Mouse (Mus musculus) megakaryocyte, embryonic 14.5 days (primary cell): ENCODE results near the gene Cpsf6. TPM values are rescaled to one million over a fixed set of nuclear protein-coding genes. Genes with fewer than 3 reads are reported as not detected.

Experiments used
- H3K27me3 ChIP-seq: replicated peaks from 2 replicates; pipeline ENCODE3; 2012; ENCODE audit warnings: inconsistent platforms
- H3K36me3 ChIP-seq: replicated peaks from 2 replicates; pipeline ENCODE3; 2012; ENCODE audit warnings: low read length, inconsistent platforms, mixed read lengths
- H3K4me1 ChIP-seq: 2 replicates; pipeline ENCODE4 v1.6.1; 2012; ENCODE audit warnings: inconsistent platforms
- H3K4me3 ChIP-seq: replicated peaks from 2 replicates; pipeline ENCODE3; 2012; ENCODE audit warnings: moderate library complexity, mild to moderate bottlenecking, inconsistent platforms
- H3K9me3 ChIP-seq: 2 replicates; pipeline ENCODE4 v1.6.1; 2012; ENCODE audit warnings: inconsistent platforms
- FLI1 ChIP-seq: IDR thresholded peaks from 2 replicates; pipeline ENCODE4 v1.6.1; 2012; ENCODE audit warnings: low read length, inconsistent platforms, mixed read lengths
- GATA1 ChIP-seq: IDR thresholded peaks from 3 replicates; pipeline ENCODE4 v1.6.1; 2012; ENCODE audit warnings: mixed read lengths, low read length, inconsistent platforms, borderline replicate concordance
- polyA plus RNA-seq: library from polyadenylated mRNA; stranded (reverse); fragments of >175 nt; gene quantifications from 2 replicates; pipeline ENCODE4 v1.2.3, GENCODE M21; 2012; ENCODE audit warnings: low replicate concordance; ENCODE audit not compliant: insufficient read depth

Cpsf6 gene
- polyA plus RNA-seq, 1 experiment, result 77.6 TPM

DNA sequence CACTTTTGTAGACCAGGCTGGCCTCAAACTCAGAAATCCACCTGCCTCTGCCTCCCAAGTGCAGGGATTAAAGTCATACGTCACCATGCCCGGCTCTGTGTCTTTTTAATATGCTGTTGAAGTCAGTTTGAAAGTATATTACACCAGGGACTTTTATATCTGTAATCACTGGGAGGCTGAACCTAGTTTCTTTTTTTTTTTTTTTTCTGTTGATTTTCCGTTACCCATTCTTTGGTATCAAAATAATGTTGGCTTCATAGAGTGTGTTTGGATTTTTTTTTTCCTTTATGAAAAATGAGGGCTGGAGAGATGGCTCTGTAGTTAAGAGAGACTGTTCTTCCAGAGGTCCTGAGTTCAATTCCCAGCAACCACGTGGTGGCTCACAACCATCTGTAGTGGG, 5.6 kb upstream of the Cpsf6 start:
- H3K36me3 ChIP-seq, result no peaks in the 10 kb centered on the region
- H3K4me3 ChIP-seq, result no peak overlapping the region
- H3K4me1 ChIP-seq, result peaks cover 3% of the 10 kb centered on the region; the same call in 1 of the 2 replicates
- no peaks in the 10 kb centered on the region for H3K9me3 ChIP-seq
- no peaks in the 10 kb centered on the region for H3K27me3 ChIP-seq
- no peak for TF ChIP-seq FLI1
- TF ChIP-seq GATA1, result no peak

- Histone ChIP-seq H3K9me3 (no peaks in the 10 kb centered on the region), H3K27me3 (no peaks in the 10 kb centered on the region), H3K4me1 (peaks cover 3% of the 10 kb centered on the region; the same call in 1 of the 2 replicates), H3K36me3 (no peaks in the 10 kb centered on the region), H3K4me3 (no peak overlapping the region)
- TF ChIP-seq GATA1 (no peak), FLI1 (no peak)
These were observed 5.2 kb upstream of the Cpsf6 start for GRCm38 (mm10) chr10:117385086-117385430.

DNA sequence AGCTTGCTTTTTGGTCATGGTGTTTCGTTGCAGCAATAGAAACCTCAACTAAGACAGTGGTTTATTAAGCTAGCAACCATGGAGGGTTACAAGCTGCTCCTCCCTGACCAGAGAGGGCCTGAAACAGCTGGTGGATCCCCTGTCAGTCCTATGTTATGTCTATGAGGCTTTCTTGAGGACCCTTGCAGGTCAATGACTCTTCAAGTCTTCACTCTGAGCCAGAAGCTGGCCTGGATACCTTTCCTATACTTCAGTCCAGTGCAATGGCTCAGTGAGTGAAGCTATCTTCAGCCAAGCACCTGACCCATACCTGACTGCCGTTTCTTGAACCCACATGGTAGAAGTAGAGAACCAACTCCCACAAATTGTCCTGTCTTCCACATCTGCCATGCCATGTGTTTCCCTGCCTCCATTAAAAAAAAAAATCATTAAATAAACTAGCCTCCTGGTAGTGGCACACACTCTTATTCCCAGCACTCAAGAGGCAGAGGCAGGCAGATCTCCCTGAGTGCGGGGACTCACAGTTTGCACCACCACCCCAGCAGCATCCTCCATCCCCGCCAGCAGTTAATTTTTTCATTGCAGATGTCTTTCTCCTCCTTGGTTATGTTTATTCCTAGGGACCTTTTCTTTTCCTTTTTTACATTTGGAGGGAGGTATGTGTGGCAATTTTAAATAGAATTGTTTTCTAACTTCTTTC, 4.7 kb upstream of the Cpsf6 start:
- Histone ChIP-seq H3K36me3 (no peaks in the 10 kb centered on the region), H3K27me3 (no peaks in the 10 kb centered on the region), H3K4me3 (no peak overlapping the region), H3K9me3 (no peaks in the 10 kb centered on the region), H3K4me1 (peaks cover 3% of the 10 kb centered on the region; the same call in 1 of the 2 replicates)
- no peak for TF ChIP-seq FLI1

- H3K36me3 ChIP-seq, result no peaks in the 10 kb centered on the region
These were observed 4.1 kb upstream of the Cpsf6 start for GRCm38 (mm10) chr10:117383941-117384340.

DNA sequence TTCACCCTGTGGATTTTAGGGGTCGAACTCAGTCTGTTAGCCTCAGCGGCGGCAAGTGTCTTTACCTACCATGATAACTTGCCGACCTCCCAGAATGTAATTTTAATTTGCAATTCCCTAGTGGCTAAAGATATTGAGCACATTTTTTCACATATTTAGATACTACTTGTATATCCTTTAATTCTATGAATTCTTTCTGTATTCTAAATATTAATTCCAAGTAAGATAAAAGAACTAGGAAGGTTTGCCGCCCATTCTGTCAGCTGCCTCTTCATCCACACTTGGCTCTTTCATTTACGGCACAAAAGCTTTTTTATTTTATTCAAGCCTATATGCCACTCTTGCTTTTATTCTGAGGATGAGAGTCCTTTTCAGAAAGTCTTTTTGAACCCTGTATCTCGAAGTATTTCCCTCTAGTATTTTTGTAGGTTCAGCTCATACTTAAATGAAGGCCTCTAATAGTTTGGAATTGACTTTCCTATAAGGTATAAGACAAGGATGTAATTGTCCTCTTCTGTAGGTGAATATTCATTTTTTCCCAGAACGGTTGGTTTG, 3.3 kb upstream of the Cpsf6 start:
- H3K27me3 ChIP-seq, result no peaks in the 10 kb centered on the region
- H3K4me3 ChIP-seq, result no peak overlapping the region
- H3K36me3 ChIP-seq, result no peaks in the 10 kb centered on the region
- TF ChIP-seq GATA1 (no peak), FLI1 (no peak)
- H3K9me3 ChIP-seq, result no peaks in the 10 kb centered on the region
- peaks cover 3% of the 10 kb centered on the region; the same call in 1 of the 2 replicates for H3K4me1 ChIP-seq

More at GRCm38 (mm10) chr10:117383941-117384340, 4.1 kb upstream of the Cpsf6 start:
- Histone ChIP-seq H3K27me3 (no peaks in the 10 kb centered on the region), H3K9me3 (no peaks in the 10 kb centered on the region), H3K4me1 (peaks cover 3% of the 10 kb centered on the region; the same call in 1 of the 2 replicates), H3K4me3 (no peak overlapping the region)
- no peak for TF ChIP-seq GATA1
- TF ChIP-seq FLI1, result no peak

DNA sequence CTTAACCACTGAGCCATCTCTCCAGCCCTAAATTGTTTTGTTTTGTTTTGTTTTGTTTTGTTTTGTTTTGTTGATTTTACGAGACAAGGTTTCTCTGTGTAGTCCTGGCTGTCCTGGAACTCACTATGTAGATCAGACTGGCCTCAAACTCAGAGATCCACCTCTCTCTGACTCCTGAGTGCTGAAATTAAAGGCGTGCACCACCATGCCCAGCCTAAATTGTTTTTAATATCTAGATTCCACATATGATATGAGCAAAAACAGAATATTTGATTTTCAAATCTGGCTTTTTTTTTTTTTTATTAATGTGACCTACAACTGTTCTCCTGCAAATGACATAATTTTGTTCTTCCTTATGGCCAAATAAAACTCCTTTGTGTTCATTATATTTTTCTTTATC, 2.3 kb upstream of the Cpsf6 start:
- H3K36me3 ChIP-seq, result no peaks in the 10 kb centered on the region

DNA sequence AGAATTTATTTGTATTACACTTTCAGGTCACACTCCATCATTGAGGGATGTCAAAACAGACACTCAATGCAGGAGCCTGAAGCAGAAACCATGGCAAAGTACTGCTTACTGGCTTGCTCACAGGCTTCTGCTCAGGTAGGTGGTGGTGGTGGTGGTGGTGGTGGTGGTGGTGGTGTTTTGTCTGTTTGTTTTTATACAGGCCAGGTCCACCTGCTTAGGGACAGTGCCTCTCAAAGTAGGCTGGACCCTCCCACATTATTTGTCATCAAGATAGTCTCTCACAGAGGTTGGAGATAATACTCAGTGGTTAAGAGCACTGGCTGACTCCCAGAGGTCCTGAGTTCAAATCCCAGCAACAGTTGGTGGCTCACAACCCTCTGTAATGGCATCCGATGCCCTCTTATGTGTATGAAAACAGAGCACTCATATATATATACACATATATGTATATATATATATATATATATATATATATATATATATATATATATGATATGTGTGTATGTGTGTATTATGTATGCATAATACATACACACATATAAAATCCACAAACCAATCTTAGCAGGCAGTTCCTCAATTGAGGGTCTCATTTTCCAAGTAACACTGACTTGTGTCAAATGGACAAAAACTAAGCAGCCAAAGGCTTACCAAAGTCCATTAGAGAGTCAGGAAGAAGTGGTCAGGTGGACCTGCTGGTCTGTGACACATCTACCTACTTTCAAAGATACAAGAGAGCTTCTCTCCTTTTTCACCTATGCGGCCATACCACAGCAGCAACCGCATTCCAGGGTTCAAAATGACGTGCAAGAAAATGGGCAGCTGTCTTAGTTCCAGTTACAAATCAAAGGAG, 1.1 kb upstream of the Cpsf6 start:
- H3K4me3 ChIP-seq, result no peak overlapping the region
- no peaks in the 10 kb centered on the region for H3K27me3 ChIP-seq
- TF ChIP-seq FLI1 (no peak), GATA1 (no peak)
- no peaks in the 10 kb centered on the region for H3K36me3 ChIP-seq
- peaks cover 5% of the 10 kb centered on the region; the same call in 1 of the 2 replicates for H3K4me1 ChIP-seq
- no peaks in the 10 kb centered on the region for H3K9me3 ChIP-seq

More for the DNA sequence above, 2.3 kb upstream of the Cpsf6 start:
- Histone ChIP-seq H3K4me3 (no peak overlapping the region), H3K9me3 (no peaks in the 10 kb centered on the region), H3K27me3 (no peaks in the 10 kb centered on the region), H3K4me1 (peaks cover 8% of the 10 kb centered on the region; the same call in 1 of the 2 replicates)
- TF ChIP-seq GATA1, result no peak
- no peak for TF ChIP-seq FLI1

DNA sequence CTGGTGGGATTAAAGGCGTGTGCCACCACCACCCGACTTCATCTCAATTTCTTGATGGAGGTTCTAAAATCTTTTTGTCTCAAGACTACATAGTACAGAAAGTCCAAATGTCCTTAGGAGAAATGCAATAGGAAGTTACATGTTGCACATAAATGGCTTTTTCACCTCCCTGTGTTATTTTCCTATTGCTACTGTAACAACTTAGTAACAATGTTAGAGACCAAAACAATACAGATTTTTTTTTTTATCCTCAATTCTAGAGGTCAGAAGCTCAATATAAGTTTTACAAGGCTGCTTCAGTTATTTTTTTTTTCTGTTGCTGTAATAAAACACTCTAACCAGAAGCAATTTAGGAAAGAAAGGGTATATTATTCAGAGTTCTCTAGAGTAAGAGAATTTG, 374 bp downstream of the Cpsf6 start:
- Histone ChIP-seq H3K27me3 (no peaks in the 10 kb centered on the region), H3K9me3 (no peaks in the 10 kb centered on the region), H3K4me3 (no peak overlapping the region), H3K36me3 (no peaks in the 10 kb centered on the region), H3K4me1 (peaks cover 6% of the 10 kb centered on the region; the same call in 1 of the 2 replicates)
- TF ChIP-seq FLI1 (no peak), GATA1 (no peak)

- H3K4me1 ChIP-seq, result peaks cover 12% of the 10 kb centered on the region; the same call in 1 of the 2 replicates
- H3K27me3 ChIP-seq, result no peaks in the 10 kb centered on the region
- peaks cover 2% of the 10 kb centered on the region for H3K36me3 ChIP-seq
- no peaks in the 10 kb centered on the region for H3K9me3 ChIP-seq
- TF ChIP-seq FLI1, result no peak
- no peak for TF ChIP-seq GATA1
- H3K4me3 ChIP-seq, result no peak overlapping the region
These were observed 1.2 kb downstream of the Cpsf6 start for GRCm38 (mm10) chr10:117378642-117379041.

DNA sequence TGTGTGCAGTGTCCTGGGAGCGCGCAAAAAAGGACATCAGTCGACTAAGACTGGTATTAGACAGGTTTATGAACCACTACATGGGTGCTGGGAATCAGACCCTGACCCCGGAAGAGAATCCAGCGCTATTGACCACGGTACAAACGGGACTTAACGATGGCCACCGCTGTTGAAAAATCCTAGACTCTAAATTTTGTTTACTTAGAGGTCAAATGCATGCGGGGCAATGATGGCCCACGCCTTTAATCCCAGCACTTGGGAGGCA, 1.6 kb downstream of the Cpsf6 start:
- Histone ChIP-seq H3K36me3 (peaks cover 2% of the 10 kb centered on the region), H3K4me1 (peaks cover 13% of the 10 kb centered on the region; the same call in 1 of the 2 replicates), H3K9me3 (no peaks in the 10 kb centered on the region), H3K27me3 (no peaks in the 10 kb centered on the region), H3K4me3 (no peak overlapping the region)
- no peak for TF ChIP-seq GATA1
- no peak for TF ChIP-seq FLI1
